Mouse (Mus musculus): Measurements from ENCODE around the gene Btg1.

- TF ChIP-seq CTCF (IDR thresholded peaks at IDR 0.05; ENCODE audit: extremely low read depth, insufficient read depth, insufficient read length, insufficient replicate concordance) (no peak), POLR2A (IDR thresholded peaks at IDR 0.05; ENCODE audit: low read depth, low read length) (no peak)
These were observed 25.2 kb downstream of the Btg1 start for GRCm38 (mm10) chr10:96642014-96642413.
